Mouse (Mus musculus): ENCODE data around the gene Trappc6a. TPM values are rescaled to one million over a fixed set of nuclear protein-coding genes. Genes with fewer than 3 reads are reported as not detected.

The Trappc6a gene
- polyA plus RNA-seq (2014; fragmentation: Nextera tagmentation; extraction: Ambion mirVana): 34.2 and 38.8 TPM in 2 replicates

- under 1% methylated on average over 56 of the region's 56 CpGs for WGBS
- Histone ChIP-seq H3K4me2 (replicated peaks) (peak within 1 kb of the TSS; percentile 97), H3K4me1 (replicated peaks; ENCODE audit: control insufficient read depth, insufficient read depth, low read length) (peaks cover 17% of the 10 kb centered on the region), H3K36me3 (replicated peaks; ENCODE audit: control insufficient read depth, insufficient read depth) (no peaks in the 10 kb centered on the region), H3K27ac (peak within 1 kb of the TSS; percentile 73), H3K9ac (peak within 1 kb of the TSS; percentile 69), H3K9me3 (ENCODE audit: control insufficient read depth, low read length) (no peaks in the 10 kb centered on the region), H3K4me3 (replicated peaks; ENCODE audit: low read length) (peak within 1 kb of the TSS; percentile 65), H3K27me3 (ENCODE audit: control insufficient read depth, insufficient read depth, low read length) (no peaks in the 10 kb centered on the region)
- DNase-seq (ENCODE audit: low spot score): peak; percentile 93
- peak; percentile 95 for ATAC-seq (ENCODE audit: low FRiP score)
Observed at GRCm38 (mm10) chr7:19508150-19508923, at the start of gene Trappc6a, which contains the start of gene Bloc1s3. Trappc6a (plus strand) TSS chr7:19508395. Bloc1s3 (minus strand) TSS chr7:19508367.

- Histone ChIP-seq H3K9ac (peak within 1 kb of the TSS; percentile 90), H3K4me3 (replicated peaks; ENCODE audit: low read length) (peak within 1 kb of the TSS; percentile 96)
- WGBS: 2% methylated on average over 24 of the region's 42 CpGs
Observed at GRCm38 (mm10) chr7:19458591-19459111, 49.5 kb upstream of the Trappc6a start, which contains the start of gene Mark4. Mark4 (minus strand) TSS chr7:19458821.

GRCm38 (mm10) chr7:19459144-19459870 lies 48.9 kb upstream of the Trappc6a start:
- ATAC-seq (ENCODE audit: low FRiP score): no peak
- H3K9me3 ChIP-seq (ENCODE audit: control insufficient read depth, low read length): no peaks in the 10 kb centered on the region
- WGBS: 22% methylated on average over 6 of the region's 6 CpGs
- H3K4me1 ChIP-seq (replicated peaks; ENCODE audit: control insufficient read depth, insufficient read depth, low read length): peaks cover 26% of the 10 kb centered on the region
- peak overlapping the region; percentile 96 for H3K4me3 ChIP-seq (replicated peaks; ENCODE audit: low read length)
- DNase-seq (ENCODE audit: low spot score): no peak
- no peaks in the 10 kb centered on the region; the same call in 1 of the 2 replicates for H3K36me3 ChIP-seq (replicated peaks; ENCODE audit: control insufficient read depth, insufficient read depth)
- 0 out of 2 replicates have a peak, but pooled peaks cover 11% of the 10 kb centered on the region for H3K27me3 ChIP-seq (ENCODE audit: control insufficient read depth, insufficient read depth, low read length)
- peak overlapping the region; percentile 74 for H3K27ac ChIP-seq
- peak overlapping the region; percentile 90 for H3K9ac ChIP-seq
- peak overlapping the region; percentile 98 for H3K4me2 ChIP-seq (replicated peaks)

More at GRCm38 (mm10) chr7:19458591-19459111, 49.5 kb upstream of the Trappc6a start, which contains the start of gene Mark4:
- peak; percentile 87 for DNase-seq (ENCODE audit: low spot score)
- H3K36me3 ChIP-seq (replicated peaks; ENCODE audit: control insufficient read depth, insufficient read depth): no peaks in the 10 kb centered on the region; the same call in 1 of the 2 replicates
- H3K4me1 ChIP-seq (replicated peaks; ENCODE audit: control insufficient read depth, insufficient read depth, low read length): peaks cover 26% of the 10 kb centered on the region
- 0 out of 2 replicates have a peak, but pooled peaks cover 6% of the 10 kb centered on the region for H3K27me3 ChIP-seq (ENCODE audit: control insufficient read depth, insufficient read depth, low read length)
- H3K9me3 ChIP-seq (ENCODE audit: control insufficient read depth, low read length): no peaks in the 10 kb centered on the region
- H3K4me2 ChIP-seq (replicated peaks): peak within 1 kb of the TSS; percentile 98
- H3K27ac ChIP-seq: peak within 1 kb of the TSS; percentile 74
- ATAC-seq (ENCODE audit: low FRiP score): peak; percentile 83

GRCm38 (mm10) chr7:19460500-19460899 lies 47.7 kb upstream of the Trappc6a start:
- DNase-seq (ENCODE audit: low spot score) (no peak), ATAC-seq (ENCODE audit: low FRiP score) (no peak)
- Histone ChIP-seq H3K4me1 (replicated peaks; ENCODE audit: control insufficient read depth, insufficient read depth, low read length) (peaks cover 26% of the 10 kb centered on the region), H3K4me2 (replicated peaks) (no peak overlapping the region), H3K27me3 (ENCODE audit: control insufficient read depth, insufficient read depth, low read length) (peaks cover 22% of the 10 kb centered on the region), H3K4me3 (replicated peaks; ENCODE audit: low read length) (no peak overlapping the region), H3K9ac (no peak overlapping the region), H3K36me3 (replicated peaks; ENCODE audit: control insufficient read depth, insufficient read depth) (no peaks in the 10 kb centered on the region; the same call in 1 of the 2 replicates), H3K27ac (no peak overlapping the region), H3K9me3 (ENCODE audit: control insufficient read depth, low read length) (no peaks in the 10 kb centered on the region)
- 71% methylated on average over 1 of the region's 1 CpGs for WGBS

- 15% methylated on average over 6 of the region's 6 CpGs for WGBS
- DNase-seq (ENCODE audit: low spot score) (peak; percentile 86), ATAC-seq (ENCODE audit: low FRiP score) (no peak)
Observed at GRCm38 (mm10) chr7:19461488-19461887, 46.7 kb upstream of the Trappc6a start.

GRCm38 (mm10) chr7:19462443-19462842 lies 45.8 kb upstream of the Trappc6a start:
- 64% methylated on average over 4 of the region's 4 CpGs for WGBS
- no peak for DNase-seq (ENCODE audit: low spot score)
- H3K27me3 ChIP-seq (ENCODE audit: control insufficient read depth, insufficient read depth, low read length): peaks cover 34% of the 10 kb centered on the region
- no peak overlapping the region for H3K4me3 ChIP-seq (replicated peaks; ENCODE audit: low read length)
- H3K4me2 ChIP-seq (replicated peaks): no peak overlapping the region
- H3K9me3 ChIP-seq (ENCODE audit: control insufficient read depth, low read length): no peaks in the 10 kb centered on the region
- no peak for ATAC-seq (ENCODE audit: low FRiP score)
- H3K9ac ChIP-seq: no peak overlapping the region
- no peak overlapping the region for H3K27ac ChIP-seq
- peaks cover 10% of the 10 kb centered on the region for H3K4me1 ChIP-seq (replicated peaks; ENCODE audit: control insufficient read depth, insufficient read depth, low read length)
- H3K36me3 ChIP-seq (replicated peaks; ENCODE audit: control insufficient read depth, insufficient read depth): no peaks in the 10 kb centered on the region

More at GRCm38 (mm10) chr7:19461488-19461887, 46.7 kb upstream of the Trappc6a start:
- Histone ChIP-seq H3K4me1 (replicated peaks; ENCODE audit: control insufficient read depth, insufficient read depth, low read length) (peaks cover 18% of the 10 kb centered on the region), H3K27me3 (ENCODE audit: control insufficient read depth, insufficient read depth, low read length) (peaks cover 25% of the 10 kb centered on the region), H3K9ac (no peak overlapping the region), H3K27ac (no peak overlapping the region), H3K4me3 (replicated peaks; ENCODE audit: low read length) (no peak overlapping the region), H3K4me2 (replicated peaks) (no peak overlapping the region), H3K36me3 (replicated peaks; ENCODE audit: control insufficient read depth, insufficient read depth) (no peaks in the 10 kb centered on the region), H3K9me3 (ENCODE audit: control insufficient read depth, low read length) (no peaks in the 10 kb centered on the region)

- ATAC-seq (ENCODE audit: low FRiP score) (no peak), DNase-seq (ENCODE audit: low spot score) (no peak)
- Histone ChIP-seq H3K27me3 (ENCODE audit: control insufficient read depth, insufficient read depth, low read length) (peaks cover 39% of the 10 kb centered on the region), H3K9me3 (ENCODE audit: control insufficient read depth, low read length) (no peaks in the 10 kb centered on the region), H3K4me2 (replicated peaks) (no peak within 1 kb of the TSS), H3K4me1 (replicated peaks; ENCODE audit: control insufficient read depth, insufficient read depth, low read length) (peaks cover 5% of the 10 kb centered on the region), H3K36me3 (replicated peaks; ENCODE audit: control insufficient read depth, insufficient read depth) (no peaks in the 10 kb centered on the region), H3K27ac (no peak within 1 kb of the TSS), H3K4me3 (replicated peaks; ENCODE audit: low read length) (no peak within 1 kb of the TSS), H3K9ac (no peak within 1 kb of the TSS)
- WGBS: 25% methylated on average over 6 of the region's 6 CpGs
Observed at GRCm38 (mm10) chr7:19462884-19463381, 45.3 kb upstream of the Trappc6a start, which contains the start of gene Exoc3l2. Exoc3l2 (plus strand) TSS chr7:19463331.

GRCm38 (mm10) chr7:19464367-19465307 lies 43.6 kb upstream of the Trappc6a start:
- 12% methylated on average over 22 of the region's 22 CpGs for WGBS
- Histone ChIP-seq H3K4me1 (replicated peaks; ENCODE audit: control insufficient read depth, insufficient read depth, low read length) (peaks cover 2% of the 10 kb centered on the region), H3K9me3 (ENCODE audit: control insufficient read depth, low read length) (no peaks in the 10 kb centered on the region), H3K4me3 (replicated peaks; ENCODE audit: low read length) (no peak overlapping the region), H3K9ac (no peak overlapping the region), H3K4me2 (replicated peaks) (no peak overlapping the region), H3K27ac (no peak overlapping the region), H3K36me3 (replicated peaks; ENCODE audit: control insufficient read depth, insufficient read depth) (no peaks in the 10 kb centered on the region), H3K27me3 (ENCODE audit: control insufficient read depth, insufficient read depth, low read length) (peaks cover 55% of the 10 kb centered on the region)
- ATAC-seq (ENCODE audit: low FRiP score) (no peak), DNase-seq (ENCODE audit: low spot score) (no peak)
